Mouse (Mus musculus) olfactory bulb, adult 2 months (tissue): ENCODE measurements around the gene Rnf41.

Source experiments
- CTCF ChIP-seq: fragments of 200-500 bp; IDR thresholded peaks from 2 replicates; pipeline ENCODE4 v1.5.1; 2012; ENCODE audit warnings: low read depth, mild to moderate bottlenecking, low read length, moderate library complexity; ENCODE audit not compliant: insufficient read depth
- POLR2A ChIP-seq: fragments of 200-500 bp; IDR thresholded peaks from 2 replicates; pipeline ENCODE4 v1.6.1; 2012; ENCODE audit warnings: mild to moderate bottlenecking, low read depth, low read length, moderate library complexity; ENCODE audit not compliant: insufficient read depth

DNA sequence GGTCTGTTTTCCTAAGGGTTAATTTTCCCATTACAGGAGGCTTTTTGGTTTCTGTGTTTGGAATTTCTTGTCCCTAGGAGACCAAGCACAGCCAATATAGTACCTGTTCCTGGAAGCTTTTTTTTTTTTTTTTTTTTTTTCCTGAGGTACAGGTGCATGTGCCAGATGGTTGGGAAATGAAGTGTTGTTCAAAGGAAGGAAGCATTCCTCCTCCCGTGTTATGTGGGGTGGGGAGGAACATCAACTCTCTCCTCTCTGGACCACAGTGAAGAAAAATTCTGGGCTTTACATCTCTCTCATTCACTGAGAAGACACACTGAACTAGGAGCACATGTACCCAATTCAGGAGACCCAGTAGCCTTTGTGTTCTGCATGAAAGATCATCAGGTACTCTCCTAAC is 1.6 kb downstream of the Rnf41 start:
- TF ChIP-seq POLR2A, result no peak
- TF ChIP-seq CTCF, result no peak
